Comparison of ENCODE assay signal across 19 mouse cellular contexts in genomic region chr3:135489865-135490520, GRCm38 (mm10). TPM values are rescaled to one million over a fixed set of nuclear protein-coding genes. Genes with fewer than 3 reads are reported as not detected.
DNase-seq lines count a peak whose midpoint lies in the region; ATAC-seq lines count a peak whose summit lies in the region.
"Had no signal": no experiment of that assay in that cellular context is flagged by ENCODE, and none has a peak within 500 bp of the region (broad histone marks: within the 10 kb centered on the region; RNA-seq: fewer than 3 reads in every experiment).

No protein-coding gene starts in this region.

- H3K9me3 ChIP-seq in midbrain, embryonic 11.5 days (ENCODE audit: control insufficient read depth, low read length), result no peaks in the 10 kb centered on the region
- H3K9me3 ChIP-seq in midbrain, embryonic 14.5 days (ENCODE audit: control insufficient read depth, low read length), result no peaks in the 10 kb centered on the region
- no peaks in the 10 kb centered on the region for H3K9me3 ChIP-seq in hindbrain, embryonic 16.5 days (ENCODE audit: control insufficient read depth, low read length)
- H3K9me3 ChIP-seq: embryonic facial prominence, embryonic 12.5 days; forebrain, embryonic 15.5 days; heart, embryonic 10.5 days; heart, embryonic 15.5 days had no signal

- no peaks in the 10 kb centered on the region for H3K36me3 ChIP-seq in midbrain, embryonic 11.5 days (ENCODE audit: control insufficient read depth, insufficient read depth, low read length)
- H3K36me3 ChIP-seq in midbrain, embryonic 14.5 days (ENCODE audit: control insufficient read depth, insufficient read depth, low read length), result no peaks in the 10 kb centered on the region
- no peaks in the 10 kb centered on the region for H3K36me3 ChIP-seq in hindbrain, embryonic 16.5 days (ENCODE audit: control insufficient read depth, insufficient read depth, low read length)
- H3K36me3 ChIP-seq: embryonic facial prominence, embryonic 12.5 days; forebrain, embryonic 15.5 days had no signal

- 88% methylated on average over 5 of the region's 5 CpGs for WGBS in midbrain, embryonic 11.5 days
- WGBS in midbrain, embryonic 14.5 days, result 91% methylated on average over 5 of the region's 5 CpGs
- 85% methylated on average over 5 of the region's 5 CpGs for WGBS in hindbrain, embryonic 16.5 days

- DNase-seq in kidney, adult 11 months, result peak; percentile 53
- DNase-seq in kidney, postnatal 4 days, result no peak
- peak; percentile 8 for DNase-seq in midbrain, embryonic 11.5 days (ENCODE audit: low spot score, missing footprints)
- DNase-seq in midbrain, embryonic 14.5 days, result no peak
- peak; percentile 37 for DNase-seq in kidney, postnatal 14 days
- no peak for DNase-seq in left cerebral cortex, adult 9 months (ENCODE audit: low spot score in 2 of 2)
- DNase-seq: adrenal gland, postnatal 14 days; cerebellum, adult 11-12 months; cerebellum, adult 9-10 months; cerebellum, postnatal 25 days; gastrocnemius, postnatal 36 days; heart, adult 18-20 months; heart, postnatal 14 days had no signal

- no peak overlapping the region for H3K27ac ChIP-seq in midbrain, embryonic 11.5 days (ENCODE audit: low read depth, low read length)
- H3K27ac ChIP-seq in midbrain, embryonic 14.5 days (replicated peaks; ENCODE audit: low read depth, low read length), result no peak overlapping the region
- no peak overlapping the region for H3K27ac ChIP-seq in hindbrain, embryonic 16.5 days (ENCODE audit: low read depth, low read length)
- H3K27ac ChIP-seq: embryonic facial prominence, embryonic 12.5 days; forebrain, embryonic 15.5 days; heart, embryonic 10.5 days; heart, embryonic 15.5 days had no signal

- H3K4me3 ChIP-seq in midbrain, embryonic 11.5 days (ENCODE audit: low read depth, low read length), result no peak overlapping the region
- no peak overlapping the region for H3K4me3 ChIP-seq in midbrain, embryonic 14.5 days (replicated peaks; ENCODE audit: low read depth, low read length)
- no peak overlapping the region for H3K4me3 ChIP-seq in hindbrain, embryonic 16.5 days (ENCODE audit: low read length)
- H3K4me3 ChIP-seq: embryonic facial prominence, embryonic 12.5 days; forebrain, embryonic 15.5 days; heart, embryonic 10.5 days; heart, embryonic 15.5 days had no signal

- no peak overlapping the region for H3K4me2 ChIP-seq in midbrain, embryonic 11.5 days
- no peak overlapping the region for H3K4me2 ChIP-seq in midbrain, embryonic 14.5 days (ENCODE audit: low read length)
- H3K4me2 ChIP-seq in hindbrain, embryonic 16.5 days (ENCODE audit: low read length), result no peak overlapping the region
- H3K4me2 ChIP-seq: embryonic facial prominence, embryonic 12.5 days; forebrain, embryonic 15.5 days; heart, embryonic 15.5 days had no signal

- no peak for ATAC-seq in midbrain, embryonic 11.5 days (ENCODE audit: low FRiP score)
- ATAC-seq in midbrain, embryonic 14.5 days (ENCODE audit: low FRiP score, low TSS enrichment), result no peak
- no peak for ATAC-seq in hindbrain, embryonic 16.5 days
- ATAC-seq: activated CD4-positive, CD25-positive, alpha-beta regulatory T cell, adult 4 months; forebrain, embryonic 15.5 days had no signal

- no peaks in the 10 kb centered on the region; the same call in 1 of the 2 replicates for H3K4me1 ChIP-seq in midbrain, embryonic 11.5 days (ENCODE audit: control insufficient read depth, insufficient read depth, low read length)
- no peaks in the 10 kb centered on the region for H3K4me1 ChIP-seq in midbrain, embryonic 14.5 days (ENCODE audit: control insufficient read depth, insufficient read depth, low read length)
- H3K4me1 ChIP-seq in hindbrain, embryonic 16.5 days (ENCODE audit: control insufficient read depth, insufficient read depth, low read depth, low read length), result no peaks in the 10 kb centered on the region
- H3K4me1 ChIP-seq: embryonic facial prominence, embryonic 12.5 days had no signal

- no peak overlapping the region for H3K9ac ChIP-seq in midbrain, embryonic 11.5 days (ENCODE audit: low read length)
- H3K9ac ChIP-seq in midbrain, embryonic 14.5 days (replicated peaks; ENCODE audit: low read length), result no peak overlapping the region
- H3K9ac ChIP-seq in hindbrain, embryonic 16.5 days (ENCODE audit: low read depth, low read length), result no peak overlapping the region
- H3K9ac ChIP-seq: embryonic facial prominence, embryonic 12.5 days; forebrain, embryonic 15.5 days; heart, embryonic 15.5 days had no signal

- no peaks in the 10 kb centered on the region for H3K27me3 ChIP-seq in midbrain, embryonic 11.5 days (ENCODE audit: control insufficient read depth, insufficient read depth, low read length)
- H3K27me3 ChIP-seq in midbrain, embryonic 14.5 days (ENCODE audit: control insufficient read depth, insufficient read depth, low read length), result no peaks in the 10 kb centered on the region
- H3K27me3 ChIP-seq in hindbrain, embryonic 16.5 days (replicated peaks; ENCODE audit: control insufficient read depth, insufficient read depth, low read length), result no peaks in the 10 kb centered on the region
- H3K27me3 ChIP-seq: embryonic facial prominence, embryonic 12.5 days; forebrain, embryonic 15.5 days; heart, embryonic 15.5 days had no signal

RNA-seq across cellular contexts. Expression of gene Manba, which starts 4.6 kb away (rescaled TPM):
- 4.4 and 5.8 TPM in 2 replicates for polyA plus RNA-seq in midbrain, embryonic 11.5 days (2014; fragmentation: Nextera tagmentation; extraction: Ambion mirVana)
- 4.3 and 5.9 TPM in 2 replicates for polyA plus RNA-seq in midbrain, embryonic 14.5 days (2014; fragmentation: Nextera tagmentation; extraction: Ambion mirVana)
- polyA plus RNA-seq in hindbrain, embryonic 16.5 days (2015; fragmentation: Nextera tagmentation; extraction: Ambion mirVana), result 9.0 and 9.5 TPM in 2 replicates

RNA-seq across cellular contexts. Expression of gene Ube2d3, which starts 52.0 kb away (rescaled TPM):
- 693 and 733 TPM in 2 replicates for polyA plus RNA-seq in midbrain, embryonic 11.5 days (2014; fragmentation: Nextera tagmentation; extraction: Ambion mirVana)
- 337 and 443 TPM in 2 replicates for polyA plus RNA-seq in midbrain, embryonic 14.5 days (2014; fragmentation: Nextera tagmentation; extraction: Ambion mirVana)
- 331 and 360 TPM in 2 replicates for polyA plus RNA-seq in hindbrain, embryonic 16.5 days (2015; fragmentation: Nextera tagmentation; extraction: Ambion mirVana)

Comparison
In these comparisons a context has a peak if more than half of its experiments do, and no peak if none do; other contexts are left out.
1. DNase-seq: peak in kidney, adult 11 months (single experiment), midbrain, embryonic 11.5 days (single experiment) and kidney, postnatal 14 days (single experiment); none in kidney, postnatal 4 days (0 of 2), midbrain, embryonic 14.5 days (single experiment) and left cerebral cortex, adult 9 months (0 of 2).